Mouse (Mus musculus) embryonic fibroblast, embryonic 13.5 days (primary cell): ENCODE measurements at regions not wholly inside any gene's neighbourhood (a gene's known extent, or its start where the extent isn't known, plus 50 kb on each side); places are given as distances from the start of the nearest gene placed in this dataset.

Experiments used
- H3K27ac ChIP-seq: 2 replicates; pipeline ENCODE4 v1.5.1; 2012; ENCODE audit warnings: low read length, control low read depth, inconsistent platforms; ENCODE audit not compliant: insufficient read depth
- H3K4me1 ChIP-seq: 2 replicates; pipeline ENCODE4 v1.6.1; 2011; ENCODE audit warnings: low read length; ENCODE audit not compliant: control insufficient read depth, insufficient read depth
- H3K4me3 ChIP-seq: 2 replicates; pipeline ENCODE4 v1.5.1; 2011; ENCODE audit warnings: mild to moderate bottlenecking, control low read depth, low read length; ENCODE audit not compliant: insufficient read depth
- CTCF ChIP-seq: IDR thresholded peaks from 2 replicates; pipeline ENCODE4 v1.5.1; 2011; ENCODE audit warnings: mild to moderate bottlenecking, control low read depth, low read length, moderate library complexity, borderline replicate concordance; ENCODE audit not compliant: insufficient read depth
- POLR2A ChIP-seq: IDR thresholded peaks from 2 replicates; pipeline ENCODE4 v1.6.1; 2011; ENCODE audit warnings: low read depth, mild to moderate bottlenecking, control low read depth, low read length, moderate library complexity

DNA sequence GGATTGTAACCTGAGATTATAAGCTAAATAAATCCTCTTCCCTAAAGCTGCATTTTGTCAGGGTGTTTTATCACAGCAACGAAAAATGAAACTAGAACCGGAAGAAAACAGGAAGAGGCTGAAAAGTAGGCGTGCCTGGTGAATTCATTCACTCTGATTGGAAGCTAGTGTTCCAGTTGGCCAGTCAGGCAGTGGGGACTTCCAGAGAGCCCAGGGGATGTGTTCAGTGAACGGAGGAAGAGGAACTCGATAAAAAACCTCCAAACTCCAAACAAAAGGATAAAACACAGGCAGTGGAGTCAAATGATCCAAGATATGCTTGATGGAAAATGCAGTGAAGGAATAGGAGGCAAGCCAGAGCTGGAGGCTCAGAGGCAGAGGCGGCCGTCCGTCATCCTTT is 305.5 kb upstream of the Kazn start:
- Histone ChIP-seq H3K4me3 (no peak overlapping the region), H3K4me1 (no peaks in the 10 kb centered on the region), H3K27ac (no peak overlapping the region)
- TF ChIP-seq POLR2A (no peak), CTCF (no peak)

- H3K27ac ChIP-seq = no peak overlapping the region
- no peak overlapping the region for H3K4me3 ChIP-seq
- no peaks in the 10 kb centered on the region for H3K4me1 ChIP-seq
- TF ChIP-seq CTCF (no peak), POLR2A (no peak)
Observed at GRCm38 (mm10) chr4:142539200-142539750, 300.1 kb upstream of the Kazn start.

- no peak for TF ChIP-seq POLR2A
- TF ChIP-seq CTCF = no peak
- Histone ChIP-seq H3K4me3 (no peak overlapping the region), H3K4me1 (no peaks in the 10 kb centered on the region), H3K27ac (no peak overlapping the region)
Observed at GRCm38 (mm10) chr4:142527080-142527479, 287.9 kb upstream of the Kazn start.

- Histone ChIP-seq H3K4me1 (no peaks in the 10 kb centered on the region), H3K4me3 (no peak overlapping the region), H3K27ac (no peak overlapping the region)
- TF ChIP-seq CTCF (no peak), POLR2A (no peak)
Observed at GRCm38 (mm10) chr4:142517478-142518455, 278.6 kb upstream of the Kazn start.

DNA sequence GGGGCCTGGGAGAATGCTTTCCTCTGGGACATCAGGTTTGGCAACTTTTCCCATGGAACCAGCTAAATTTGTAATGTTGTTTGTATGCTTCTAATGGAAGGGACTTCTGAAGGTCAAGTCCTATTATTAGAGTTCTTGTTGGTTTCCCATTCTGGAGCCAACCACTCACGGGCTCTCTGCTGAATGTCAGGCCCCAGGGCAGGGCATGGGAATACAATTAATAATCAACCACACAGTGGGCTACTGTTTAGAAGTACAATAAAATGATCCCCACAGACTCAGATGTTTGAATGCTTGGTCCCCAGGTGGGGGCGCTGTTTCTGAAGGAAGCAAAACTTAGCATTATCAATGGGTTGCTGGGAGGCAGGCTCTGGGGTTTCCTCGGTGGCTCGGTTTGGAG is 275.6 kb upstream of the Kazn start:
- Histone ChIP-seq H3K4me1 (no peaks in the 10 kb centered on the region), H3K4me3 (no peak overlapping the region), H3K27ac (no peak overlapping the region)
- TF ChIP-seq POLR2A (no peak), CTCF (no peak)

DNA sequence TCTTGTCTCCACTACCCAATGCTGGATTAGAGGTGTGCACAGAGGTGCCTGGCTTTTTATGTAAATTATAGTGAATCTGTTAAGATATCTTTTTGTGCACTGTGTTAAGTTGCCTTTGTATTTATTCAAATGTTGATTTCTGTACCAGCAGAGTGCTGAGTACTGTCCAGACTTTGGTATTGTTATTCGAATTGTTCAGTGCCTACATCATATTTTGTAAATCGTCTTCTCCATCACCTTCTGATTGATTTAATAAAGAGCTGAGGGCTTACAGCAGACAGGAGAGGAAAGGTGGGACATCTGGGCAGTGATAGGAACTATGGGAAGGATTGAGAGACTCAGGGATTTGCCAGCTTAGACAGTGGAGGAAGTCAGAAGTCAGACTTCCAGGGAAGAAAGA is 270.2 kb upstream of the Kazn start:
- H3K4me3 ChIP-seq = no peak overlapping the region
- H3K27ac ChIP-seq = no peak overlapping the region
- H3K4me1 ChIP-seq = no peaks in the 10 kb centered on the region
- no peak for TF ChIP-seq CTCF
- no peak for TF ChIP-seq POLR2A

DNA sequence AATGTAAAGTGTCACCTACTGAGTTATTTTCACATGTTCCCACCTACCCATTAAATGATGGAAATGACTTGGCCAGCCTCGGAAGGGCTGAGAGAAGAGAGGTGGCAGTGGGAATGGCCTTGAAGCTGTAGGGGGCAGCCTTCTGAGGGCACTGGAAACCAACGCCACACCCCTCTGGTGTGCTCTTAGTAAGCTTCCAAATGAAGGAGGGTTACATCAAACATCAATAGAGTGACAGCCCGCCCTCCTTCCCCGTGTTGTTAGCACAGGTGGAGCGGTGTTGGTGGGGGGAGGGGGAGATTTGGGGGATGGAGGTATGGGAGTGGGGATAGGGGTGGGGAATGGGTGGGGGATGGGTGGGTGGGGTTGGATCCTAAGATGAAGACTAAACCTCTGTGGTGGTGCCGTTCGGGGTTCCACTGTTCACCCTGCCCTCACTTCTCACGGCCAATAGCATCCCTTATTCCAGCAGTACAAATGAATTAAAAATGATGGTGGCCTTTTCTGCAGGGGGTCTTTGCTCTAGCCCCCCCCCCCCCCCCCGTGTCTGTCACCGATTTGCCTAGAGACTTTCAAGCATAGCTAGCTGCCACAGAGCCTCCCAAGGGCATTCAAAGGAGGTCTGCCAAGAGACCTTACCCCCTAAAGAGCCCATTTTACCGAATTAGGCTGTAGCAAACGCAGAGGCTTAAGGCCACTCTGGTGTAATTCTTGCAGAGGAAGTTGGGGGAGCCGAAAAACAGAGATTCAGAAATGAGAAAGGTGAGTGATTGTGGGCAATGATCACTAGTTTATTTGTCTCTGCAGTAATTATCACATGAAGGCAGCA is 267.4 kb upstream of the Kazn start:
- Histone ChIP-seq H3K4me1 (no peaks in the 10 kb centered on the region), H3K4me3 (no peak overlapping the region), H3K27ac (no peak overlapping the region)
- no peak for TF ChIP-seq CTCF
- no peak for TF ChIP-seq POLR2A

DNA sequence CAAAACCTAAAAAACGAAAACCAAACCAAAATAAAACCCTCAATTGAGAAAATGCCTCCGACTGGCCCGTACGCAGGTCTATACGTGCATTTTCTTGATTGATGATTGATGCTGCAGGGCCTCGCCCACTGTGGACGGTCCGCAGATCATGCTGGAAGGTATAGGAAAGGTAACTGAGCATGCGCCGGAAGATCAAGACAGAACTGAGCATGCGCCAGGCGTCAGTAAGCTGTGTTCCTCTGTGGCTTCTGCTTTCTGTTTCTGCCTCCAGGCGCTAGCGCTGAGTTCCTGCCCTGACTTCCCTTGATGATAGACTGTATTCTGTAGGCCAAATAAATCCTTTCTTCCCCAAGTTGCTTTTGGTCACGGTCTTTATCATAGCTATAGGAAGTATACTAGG is 264.6 kb upstream of the Kazn start:
- no peak for TF ChIP-seq CTCF
- TF ChIP-seq POLR2A = no peak
- Histone ChIP-seq H3K4me3 (no peak overlapping the region), H3K27ac (no peak overlapping the region), H3K4me1 (peaks cover 4% of the 10 kb centered on the region; the same call in 1 of the 2 replicates)

DNA sequence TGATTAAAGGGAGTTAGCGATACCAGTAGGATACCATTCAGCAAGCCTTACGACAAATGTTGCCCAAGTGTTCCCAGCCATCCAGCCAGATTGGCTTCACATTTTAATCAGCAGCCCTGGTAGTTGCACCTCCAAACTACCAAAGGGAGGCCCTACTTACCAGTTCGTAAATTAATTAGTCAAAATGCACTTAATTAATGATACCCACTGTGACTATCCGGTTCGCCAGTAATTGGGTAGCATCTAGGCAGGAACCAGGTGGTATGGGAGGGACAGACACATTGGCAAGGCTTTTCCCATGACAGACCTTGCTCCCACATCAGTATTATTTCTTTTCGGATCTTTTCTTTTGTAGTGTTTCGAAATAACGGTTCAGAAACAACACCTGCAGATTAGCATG is 262.0 kb upstream of the Kazn start:
- Histone ChIP-seq H3K27ac (no peak overlapping the region), H3K4me1 (peaks cover 9% of the 10 kb centered on the region), H3K4me3 (no peak overlapping the region)
- TF ChIP-seq CTCF (no peak), POLR2A (no peak)
